Mouse (Mus musculus): ENCODE results near the gene Pla2g1b. TPM values are rescaled to one million over a fixed set of nuclear protein-coding genes. Genes with fewer than 3 reads are reported as not detected.
"Not testable (repeated sequence)": the region's sequence is repeated elsewhere in the genome, so short reads cannot be mapped to it uniquely, and the experiment has no call there.

The Pla2g1b gene
- total RNA-seq, 2 experiments from 2014 or later = not detected

GRCm38 (mm10) chr5:115483947-115484920, 18.2 kb downstream of the Pla2g1b start, which contains the start of gene Sirt4:
Gene Sirt4, minus strand, starts transcription at chr5:115484725.
- DNase-seq = peak; percentile 85

- DNase-seq = no peak
Observed at GRCm38 (mm10) chr5:115484996-115485395, 18.9 kb downstream of the Pla2g1b start.

- no peak for DNase-seq
Observed at GRCm38 (mm10) chr5:115485489-115486205, 19.6 kb downstream of the Pla2g1b start.

- no peak for DNase-seq
Observed at GRCm38 (mm10) chr5:115486726-115487125, 20.7 kb downstream of the Pla2g1b start.

- no peak for DNase-seq
Observed at GRCm38 (mm10) chr5:115487353-115487752, 21.3 kb downstream of the Pla2g1b start.

GRCm38 (mm10) chr5:115487942-115488580, 22.0 kb downstream of the Pla2g1b start:
- DNase-seq = no peak

- peak; percentile 68 for DNase-seq
Observed at GRCm38 (mm10) chr5:115488841-115489698, 23.0 kb downstream of the Pla2g1b start.

- peak; percentile 87 for DNase-seq
Observed at GRCm38 (mm10) chr5:115489699-115490637, 23.9 kb downstream of the Pla2g1b start.

GRCm38 (mm10) chr5:115490638-115491000, 24.6 kb downstream of the Pla2g1b start:
- no peak for DNase-seq

GRCm38 (mm10) chr5:115491076-115491475, 25.0 kb downstream of the Pla2g1b start:
- DNase-seq = no peak

GRCm38 (mm10) chr5:115491771-115492322, 25.8 kb downstream of the Pla2g1b start:
- DNase-seq = peak; percentile 86

- no peak for DNase-seq
Observed at GRCm38 (mm10) chr5:115492711-115493335, 26.8 kb downstream of the Pla2g1b start.

GRCm38 (mm10) chr5:115493441-115493840, 27.4 kb downstream of the Pla2g1b start:
- no peak for DNase-seq

- DNase-seq = not testable (repeated sequence)
Observed at GRCm38 (mm10) chr5:115495618-115496017, 29.6 kb downstream of the Pla2g1b start.

- DNase-seq = no peak
Observed at GRCm38 (mm10) chr5:115497033-115497432, 31.0 kb downstream of the Pla2g1b start.

GRCm38 (mm10) chr5:115498307-115499240, 32.5 kb downstream of the Pla2g1b start:
- no peak for DNase-seq

- no peak for DNase-seq
Observed at GRCm38 (mm10) chr5:115500383-115500935, 34.4 kb downstream of the Pla2g1b start.

- no peak for DNase-seq
Observed at GRCm38 (mm10) chr5:115503035-115503434, 37.0 kb downstream of the Pla2g1b start.

All from gastrocnemius, postnatal 25 days (tissue).